Mouse (Mus musculus): ENCODE measurements around the gene Umod. TPM values are rescaled to one million over a fixed set of nuclear protein-coding genes. Genes with fewer than 3 reads are reported as not detected.

Gene Umod
- polyA plus RNA-seq, 2 experiments = not detected

DNA sequence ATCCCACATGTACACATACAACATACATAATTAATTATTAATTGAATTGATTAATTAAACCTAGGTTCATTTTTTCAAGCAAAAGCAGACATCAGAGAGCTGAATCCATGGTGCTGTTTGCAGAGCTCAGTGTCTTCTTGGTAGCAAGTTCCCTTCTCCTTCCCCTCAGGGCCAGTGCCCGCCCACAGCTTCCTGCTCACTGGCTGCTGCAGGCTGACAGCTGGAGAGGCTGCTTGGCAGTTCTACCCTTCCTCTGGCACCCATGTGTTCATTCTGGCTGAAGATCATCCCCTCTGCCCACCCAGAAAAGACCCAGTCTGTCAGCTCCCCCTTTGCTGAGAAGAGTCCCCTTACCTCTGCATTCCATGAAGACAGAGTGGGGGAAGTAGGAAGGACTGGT is 60.6 kb downstream of the Umod start:
- Histone ChIP-seq H3K4me3 (ENCODE audit: insufficient read depth in 1 of 2, low read depth in 2 of 2, low read length in 2 of 2) (no peak overlapping the region), H3K27me3 (ENCODE audit: control insufficient read depth, insufficient read depth, low read length) (no peaks in the 10 kb centered on the region), H3K9ac (replicated peaks) (no peak overlapping the region), H3K27ac (no peak overlapping the region), H3K4me1 (replicated peaks; ENCODE audit: control insufficient read depth in 2 of 2, insufficient read depth in 2 of 2, low read length in 1 of 2) (no peaks in the 10 kb centered on the region), H3K36me3 (replicated peaks; ENCODE audit: control insufficient read depth, insufficient read depth, low read depth) (no peaks in the 10 kb centered on the region), H3K4me2 (ENCODE audit: low read depth) (no peak overlapping the region), H3K9me3 (ENCODE audit: control insufficient read depth, low read length) (no peaks in the 10 kb centered on the region)
- no peak for TF ChIP-seq CTCF (IDR thresholded peaks at IDR 0.05; ENCODE audit: low read depth)
- TF ChIP-seq EP300 (IDR thresholded peaks at IDR 0.05; ENCODE audit: low read depth) = no peak
- DNase-seq (ENCODE audit: low read depth in 3 of 3, low spot score in 3 of 3) = no peak
- ATAC-seq (ENCODE audit: insufficient read depth) = no peak
- 0% methylated on average over 1 of the region's 1 CpGs for WGBS (ENCODE audit: insufficient replicate concordance)

Other genes starting within 250 kb of the Umod start
- not detected in 2 replicates for gene Gp2, start 20.0 kb downstream of the Umod start, polyA plus RNA-seq (2012; rRNA removed)
- not detected in 2 replicates for gene Gp2, start 20.0 kb downstream of the Umod start, polyA plus RNA-seq (2014; fragmentation: Nextera tagmentation; extraction: Ambion mirVana)
- gene Acsm5, start 40.2 kb upstream of the Umod start, polyA plus RNA-seq (2012; rRNA removed) = 0.06 TPM in 1 of 2 replicates, not detected in the other
- 0.29 and 0.32 TPM in 2 replicates for gene Acsm5, start 40.2 kb upstream of the Umod start, polyA plus RNA-seq (2014; fragmentation: Nextera tagmentation; extraction: Ambion mirVana)
- gene Pdilt, start 44.2 kb upstream of the Umod start, polyA plus RNA-seq (2012; rRNA removed) = not detected in 2 replicates
- not detected in 2 replicates for gene Pdilt, start 44.2 kb upstream of the Umod start, polyA plus RNA-seq (2014; fragmentation: Nextera tagmentation; extraction: Ambion mirVana)
- gene Acsm2, start 75.1 kb upstream of the Umod start, polyA plus RNA-seq (2012; rRNA removed) = not detected in 2 replicates
- gene Acsm2, start 75.1 kb upstream of the Umod start, polyA plus RNA-seq (2014; fragmentation: Nextera tagmentation; extraction: Ambion mirVana) = 0.19 TPM in 1 of 2 replicates, not detected in the other
- gene Acsm1, start 127.7 kb upstream of the Umod start, polyA plus RNA-seq (2012; rRNA removed) = 0.80 and 1.5 TPM in 2 replicates
- 1.4 and 2.5 TPM in 2 replicates for gene Acsm1, start 127.7 kb upstream of the Umod start, polyA plus RNA-seq (2014; fragmentation: Nextera tagmentation; extraction: Ambion mirVana)
- not detected in 2 replicates for gene Acsm4, start 210.7 kb upstream of the Umod start, polyA plus RNA-seq (2012; rRNA removed)
- gene Acsm4, start 210.7 kb upstream of the Umod start, polyA plus RNA-seq (2014; fragmentation: Nextera tagmentation; extraction: Ambion mirVana) = not detected in 2 replicates
- gene Thumpd1, start 241.5 kb upstream of the Umod start, polyA plus RNA-seq (2012; rRNA removed) = 8.7 and 14.6 TPM in 2 replicates
- 28.1 and 31.2 TPM in 2 replicates for gene Thumpd1, start 241.5 kb upstream of the Umod start, polyA plus RNA-seq (2014; fragmentation: Nextera tagmentation; extraction: Ambion mirVana)